Mouse (Mus musculus) thymus, adult 2 months (tissue): ENCODE data around the gene D10Jhu81e. TPM values are rescaled to one million over a fixed set of nuclear protein-coding genes. Genes with fewer than 3 reads are reported as not detected.

Experiments
- DNase-seq: peaks from one replicate; pipeline ENCODE4 v3.0.0; 2021
- H3K27ac ChIP-seq: fragments of 200-500 bp; 2 replicates; pipeline ENCODE4 v1.5.1; 2012; ENCODE audit warnings: low read length, control low read depth; ENCODE audit not compliant: control insufficient read depth, insufficient read depth
- H3K27me3 ChIP-seq: fragments of 200-500 bp; 2 replicates; pipeline ENCODE4 v1.6.1; 2012; ENCODE audit warnings: mild to moderate bottlenecking, low read length, moderate library complexity, mixed read lengths; ENCODE audit not compliant: control insufficient read depth, insufficient read depth
- H3K36me3 ChIP-seq: fragments of 200-500 bp; 2 replicates; pipeline ENCODE4 v1.6.1; 2012; ENCODE audit warnings: mild to moderate bottlenecking, low read length, moderate library complexity; ENCODE audit not compliant: control insufficient read depth, insufficient read depth
- H3K4me1 ChIP-seq: fragments of 200-500 bp; replicated peaks from 2 replicates; pipeline ENCODE4 v1.6.1; 2012; ENCODE audit warnings: low read length; ENCODE audit not compliant: control insufficient read depth, insufficient read depth
- H3K4me3 ChIP-seq: fragments of 200-500 bp; 2 replicates; pipeline ENCODE4 v1.5.1; 2012; ENCODE audit warnings: mild to moderate bottlenecking, low read length, control low read depth, moderate library complexity; ENCODE audit not compliant: control insufficient read depth, insufficient read depth
- CTCF ChIP-seq: fragments of 200-500 bp; IDR thresholded peaks from 2 replicates; pipeline ENCODE4 v1.5.1; 2012; ENCODE audit warnings: mild to moderate bottlenecking, control low read depth, low read length, moderate library complexity, borderline replicate concordance; ENCODE audit not compliant: control insufficient read depth, poor library complexity, insufficient read depth; ENCODE audit errors: extremely low read depth
- POLR2A ChIP-seq: fragments of 200-500 bp; IDR thresholded peaks from 2 replicates; pipeline ENCODE4 v1.6.1; 2012; ENCODE audit warnings: mild to moderate bottlenecking, low read length, control low read depth, moderate library complexity; ENCODE audit not compliant: control insufficient read depth, poor library complexity, insufficient read depth; ENCODE audit errors: extremely low read depth
- WGBS: fragments of 180-500 bp; shearing (Covaris S2); methylation state at CpG from one replicate; pipeline ENCODE4 v1.1.7; 2018; 5-methylcytosine and 5-hydroxymethylcytosine counted together
- polyA plus RNA-seq: library from polyadenylated mRNA; depleted of rRNA; stranded (reverse); fragments of >200 nt; gene quantifications from 2 replicates; pipeline ENCODE4 v1.2.3, GENCODE M21; 2012; rRNA removed

Gene D10Jhu81e
- 148 and 156 TPM in 2 replicates for polyA plus RNA-seq

GRCm38 (mm10) chr10:78169281-78170042 lies at the start of gene D10Jhu81e:
D10Jhu81e (minus strand) TSS chr10:78169782.
- Histone ChIP-seq H3K27me3 (no peaks in the 10 kb centered on the region), H3K4me1 (peaks cover 13% of the 10 kb centered on the region), H3K27ac (no peak within 1 kb of the TSS), H3K4me3 (peak within 1 kb of the TSS; percentile 65), H3K36me3 (no peaks in the 10 kb centered on the region)
- 1% methylated on average over 50 of the region's 50 CpGs for WGBS
- peak; percentile 100 for DNase-seq
- TF ChIP-seq CTCF (no peak), POLR2A (peak; percentile 56)

GRCm38 (mm10) chr10:78218576-78218975 lies 49.0 kb upstream of the D10Jhu81e start:
- 93% methylated on average over 6 of the region's 6 CpGs for WGBS
- Histone ChIP-seq H3K27ac (no peak overlapping the region), H3K27me3 (no peaks in the 10 kb centered on the region), H3K4me3 (no peak overlapping the region), H3K36me3 (peaks cover 76% of the 10 kb centered on the region), H3K4me1 (no peaks in the 10 kb centered on the region)
- DNase-seq, result no peak
- TF ChIP-seq CTCF, result no peak
- no peak for TF ChIP-seq POLR2A

GRCm38 (mm10) chr10:78216376-78217083 lies 46.9 kb upstream of the D10Jhu81e start:
- Histone ChIP-seq H3K27me3 (no peaks in the 10 kb centered on the region), H3K4me3 (no peak overlapping the region), H3K27ac (no peak overlapping the region), H3K36me3 (peaks cover 82% of the 10 kb centered on the region), H3K4me1 (no peaks in the 10 kb centered on the region)
- 91% methylated on average over 6 of the region's 6 CpGs for WGBS
- DNase-seq, result no peak
- TF ChIP-seq CTCF, result no peak
- no peak for TF ChIP-seq POLR2A

- Histone ChIP-seq H3K4me1 (no peaks in the 10 kb centered on the region), H3K36me3 (peaks cover 77% of the 10 kb centered on the region), H3K27me3 (no peaks in the 10 kb centered on the region), H3K4me3 (no peak overlapping the region), H3K27ac (no peak overlapping the region)
- WGBS, result 97% methylated on average over 9 of the region's 9 CpGs
- no peak for TF ChIP-seq POLR2A
- TF ChIP-seq CTCF, result no peak
- no peak for DNase-seq
These were observed 44.8 kb upstream of the D10Jhu81e start for GRCm38 (mm10) chr10:78214371-78214770.

- H3K36me3 ChIP-seq, result peaks cover 76% of the 10 kb centered on the region
- no peaks in the 10 kb centered on the region for H3K4me1 ChIP-seq
- H3K27ac ChIP-seq, result no peak overlapping the region
- TF ChIP-seq CTCF, result peak; percentile 21; the same call in 1 of the 2 replicates
- TF ChIP-seq POLR2A, result no peak
- no peak overlapping the region for H3K4me3 ChIP-seq
- 79% methylated on average over 6 of the region's 6 CpGs for WGBS
- H3K27me3 ChIP-seq, result no peaks in the 10 kb centered on the region
- peak; percentile 40 for DNase-seq
These were observed 41.7 kb upstream of the D10Jhu81e start for GRCm38 (mm10) chr10:78211311-78211710.

- TF ChIP-seq POLR2A (no peak), CTCF (no peak)
- Histone ChIP-seq H3K4me1 (no peaks in the 10 kb centered on the region), H3K27ac (no peak overlapping the region), H3K36me3 (peaks cover 60% of the 10 kb centered on the region), H3K27me3 (no peaks in the 10 kb centered on the region), H3K4me3 (no peak overlapping the region)
- WGBS, result 96% methylated on average over 4 of the region's 4 CpGs
- DNase-seq, result no peak
These were observed 31.6 kb upstream of the D10Jhu81e start for GRCm38 (mm10) chr10:78201182-78201581.
